Mouse (Mus musculus): ENCODE results near the gene 4930469K13Rik.

GRCm38 (mm10) chr11:34007616-34008015 is 90.7 kb downstream of the 4930469K13Rik start:
- TF ChIP-seq CTCF (IDR thresholded peaks at IDR 0.05; ENCODE audit: extremely low read depth, insufficient read depth, insufficient read length, insufficient replicate concordance) (no peak), POLR2A (IDR thresholded peaks at IDR 0.05; ENCODE audit: low read depth, low read length) (no peak)
